Mouse (Mus musculus): ENCODE data around the gene Ddx24. TPM values are rescaled to one million over a fixed set of nuclear protein-coding genes. Genes with fewer than 3 reads are reported as not detected.

The Ddx24 gene
- total and polyA plus RNA-seq, 3 experiments = 76.2 to 125 (median 83.0) TPM

DNA sequence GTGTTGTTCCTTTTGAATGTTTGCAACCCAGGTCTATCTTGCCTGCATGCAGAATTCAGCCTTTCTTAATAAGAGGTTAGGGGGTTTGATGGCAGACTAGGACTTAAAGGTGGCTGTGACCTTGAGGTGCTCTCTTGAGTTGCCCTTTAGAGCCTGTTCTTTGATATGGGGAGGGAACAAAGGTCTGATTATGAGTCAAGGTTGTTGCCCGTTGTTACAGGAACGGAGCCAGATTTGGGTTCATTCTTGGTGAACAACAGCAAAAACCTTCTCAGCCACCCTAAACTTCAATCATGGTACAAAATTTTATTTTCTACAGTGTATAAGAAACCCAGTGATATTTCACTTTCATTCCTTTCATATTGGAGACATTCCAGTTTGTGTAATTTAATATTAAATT, 7.8 kb upstream of the Ddx24 start:
- dilution Hi-C loops (cut with MboI; ENCODE audit: extremely low pct_ligation_motif_present, extremely low pct_unique_long_range_greater_than_20kb, low sequenced_read_pairs) (no loop called here), in situ Hi-C loops (cut with MboI; ENCODE audit: low pct_ligation_motif_present, low pct_unique_long_range_greater_than_20kb, low sequenced_read_pairs) (no loop called here)
- peaks cover 22 to 41% of the 10 kb centered on the region in 2 experiments for H3K4me1 ChIP-seq (ENCODE audit: control insufficient read depth in 1 of 2, insufficient read depth in 2 of 2)
- H3K79me2 ChIP-seq (replicated peaks; ENCODE audit: control insufficient read depth, extremely low read depth, insufficient read depth, poor library complexity, severe bottlenecking) = no peaks in the 10 kb centered on the region; the same call in 1 of the 2 replicates
- no peak overlapping the region for H3K27ac ChIP-seq (ENCODE audit: insufficient read depth, low read depth)
- no peak overlapping the region for H3K4me2 ChIP-seq (ENCODE audit: insufficient read depth, low read depth, poor library complexity, severe bottlenecking)
- H3K27me3 ChIP-seq (replicated peaks) = no peaks in the 10 kb centered on the region
- DNase-seq (ENCODE audit: extremely low read depth) = no peak
- H3K9me3 ChIP-seq (replicated peaks; ENCODE audit: low read length) = no peaks in the 10 kb centered on the region
- H3K4me3 ChIP-seq (replicated peaks in 1 of 3; ENCODE audit: low read depth in 2 of 3, low read length in 2 of 3, poor library complexity in 1 of 3) = peak overlapping the region in 1 of 3 experiments; percentile 5
- no peak overlapping the region for H3K9ac ChIP-seq (ENCODE audit: insufficient read depth, low read depth)
- TF ChIP-seq POLR2AphosphoS2 (IDR thresholded peaks at IDR 0.05; ENCODE audit: low read depth, low read length) (no peak), JUN (IDR thresholded peaks at IDR 0.05; ENCODE audit: insufficient read depth, low read depth, low read length) (no peak), SMC3 (IDR thresholded peaks at IDR 0.05; ENCODE audit: low read depth, low read length) (no peak), BHLHE40 (IDR thresholded peaks at IDR 0.05; ENCODE audit: low read depth, low read length) (no peak), POLR2A (IDR thresholded peaks at IDR 0.05; ENCODE audit: low read depth, low read length) (no peak), RAD21 (IDR thresholded peaks at IDR 0.05; ENCODE audit: low read depth, low read length) (no peak), SIN3A (IDR thresholded peaks at IDR 0.05; ENCODE audit: low read length) (no peak), USF2 (conservative IDR thresholded peaks at IDR 0.05; ENCODE audit: low read depth, low read length) (no peak), NELFE (IDR thresholded peaks at IDR 0.05; ENCODE audit: low read depth, low read length) (no peak), ZNF384 (IDR thresholded peaks at IDR 0.05; ENCODE audit: low read depth, low read length) (no peak), MAX (IDR thresholded peaks at IDR 0.05; ENCODE audit: low read length) (no peak), ETS1 (conservative IDR thresholded peaks at IDR 0.05; ENCODE audit: low read depth, low read length) (no peak), MEF2A (IDR thresholded peaks at IDR 0.05; ENCODE audit: borderline replicate concordance, low read depth, low read length) (no peak), JUND (conservative IDR thresholded peaks at IDR 0.05; ENCODE audit: low read depth, low read length) (no peak), MAFK (IDR thresholded peaks at IDR 0.05; ENCODE audit: insufficient replicate concordance, low read length) (no peak), CHD2 (IDR thresholded peaks at IDR 0.05; ENCODE audit: low read length) (no peak), HCFC1 (IDR thresholded peaks at IDR 0.05; ENCODE audit: low read depth, low read length) (no peak), ZKSCAN1 (IDR thresholded peaks at IDR 0.05; ENCODE audit: borderline replicate concordance, low read depth, low read length) (no peak)
- H3K36me3 ChIP-seq (replicated peaks in 1 of 2; ENCODE audit: control insufficient read depth in 1 of 2, insufficient read depth in 1 of 2, low read length in 1 of 2) = peaks cover 16 to 31% of the 10 kb centered on the region in 2 experiments

DNA sequence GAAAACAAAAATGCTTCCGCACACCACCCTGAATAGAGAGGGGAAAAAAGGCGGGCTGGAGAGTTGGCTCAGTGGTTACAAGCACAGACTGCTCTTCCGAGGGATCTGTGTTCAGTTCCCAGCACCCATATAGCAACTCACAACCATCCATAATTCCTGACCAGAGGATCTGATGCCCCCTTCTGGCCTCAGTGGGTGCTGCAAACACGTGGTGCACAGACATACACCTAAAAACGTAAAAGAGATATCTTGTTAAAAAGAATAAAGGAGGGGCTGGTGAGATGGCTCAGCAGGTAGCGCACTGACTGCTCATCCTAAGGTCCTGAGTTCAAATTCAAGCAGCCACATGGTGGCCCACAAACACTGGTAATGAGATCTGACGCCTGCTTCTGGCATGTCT, 1.1 kb upstream of the Ddx24 start:
- Histone ChIP-seq H3K4me1 (ENCODE audit: control insufficient read depth in 1 of 2, insufficient read depth in 2 of 2) (peaks cover 0 to 27% of the 10 kb centered on the region in 2 experiments; a peak in 3 of 4 replicates), H3K4me3 (replicated peaks in 1 of 3; ENCODE audit: low read depth in 2 of 3, low read length in 2 of 3, poor library complexity in 1 of 3) (no peak overlapping the region), H3K36me3 (replicated peaks in 1 of 2; ENCODE audit: control insufficient read depth in 1 of 2, insufficient read depth in 1 of 2, low read length in 1 of 2) (peaks cover 10 to 20% of the 10 kb centered on the region in 2 experiments), H3K9me3 (replicated peaks; ENCODE audit: low read length) (no peaks in the 10 kb centered on the region), H3K4me2 (ENCODE audit: insufficient read depth, low read depth, poor library complexity, severe bottlenecking) (no peak overlapping the region), H3K27ac (ENCODE audit: insufficient read depth, low read depth) (no peak overlapping the region), H3K9ac (ENCODE audit: insufficient read depth, low read depth) (no peak overlapping the region), H3K79me2 (replicated peaks; ENCODE audit: control insufficient read depth, extremely low read depth, insufficient read depth, poor library complexity, severe bottlenecking) (peaks cover 34% of the 10 kb centered on the region), H3K27me3 (replicated peaks) (no peaks in the 10 kb centered on the region)
- in situ Hi-C loops (cut with MboI; ENCODE audit: low pct_ligation_motif_present, low pct_unique_long_range_greater_than_20kb, low sequenced_read_pairs) = loop anchor here (5.0 to 10.0 kb wide), 2 partner anchors 66 to 128 kb away; no protein-coding TSS in a partner anchor
- TF ChIP-seq POLR2A (IDR thresholded peaks at IDR 0.05; ENCODE audit: low read depth, low read length) = no peak
- TF ChIP-seq CHD1 (IDR thresholded peaks at IDR 0.05; ENCODE audit: low read depth, low read length) = no peak
- no peak for TF ChIP-seq BHLHE40 (IDR thresholded peaks at IDR 0.05; ENCODE audit: low read depth, low read length)
- TF ChIP-seq MXI1 (IDR thresholded peaks at IDR 0.05; ENCODE audit: low read depth, low read length) = no peak
- no peak for TF ChIP-seq TCF12 (IDR thresholded peaks at IDR 0.05; ENCODE audit: low read depth, low read length)
- TF ChIP-seq UBTF (IDR thresholded peaks at IDR 0.05; ENCODE audit: low read depth, low read length) = no peak
- no peak for TF ChIP-seq MAZ (IDR thresholded peaks at IDR 0.05; ENCODE audit: low read depth, low read length)
- dilution Hi-C loops (cut with MboI; ENCODE audit: extremely low pct_ligation_motif_present, extremely low pct_unique_long_range_greater_than_20kb, low sequenced_read_pairs) = no loop called here
- no peak for DNase-seq (ENCODE audit: extremely low read depth)
